Mouse (Mus musculus) G1E (cell line): Measurements from ENCODE around the gene Ldb3. TPM values are rescaled to one million over a fixed set of nuclear protein-coding genes. Genes with fewer than 3 reads are reported as not detected.

ENCODE experiments used
- ATAC-seq: 2 replicates; pipeline ENCODE4 v1.8.0; 2016; ENCODE audit warnings: mild to moderate bottlenecking; ENCODE audit not compliant: insufficient number of reproducible peaks, poor library complexity, low FRiP score, severe bottlenecking; ENCODE audit errors: extremely low read depth
- DNase-seq: peaks from one replicate; pipeline ENCODE4 v3.0.0; 2012; ENCODE audit warnings: low spot score
- H3K27me3 ChIP-seq: 2 replicates; pipeline ENCODE4 v1.6.1; 2012; ENCODE audit warnings: mild to moderate bottlenecking, low read length, inconsistent platforms; ENCODE audit not compliant: insufficient read depth
- H3K36me3 ChIP-seq: replicated peaks from 2 replicates; pipeline ENCODE3; 2012; ENCODE audit warnings: mild to moderate bottlenecking, inconsistent platforms
- H3K4me1 ChIP-seq: 2 replicates; pipeline ENCODE4 v1.6.1; 2012; ENCODE audit warnings: low read depth, low read length, inconsistent platforms, mixed read lengths; ENCODE audit not compliant: insufficient read depth
- H3K4me3 ChIP-seq: 2 replicates; pipeline ENCODE4 v1.5.1; 2012; ENCODE audit warnings: low read depth, mild to moderate bottlenecking, inconsistent platforms, low read length, moderate library complexity, mixed read lengths
- H3K9me3 ChIP-seq: replicated peaks from 2 replicates; pipeline ENCODE4 v1.6.1; 2012; ENCODE audit warnings: inconsistent platforms
- CTCF ChIP-seq: IDR thresholded peaks from 2 replicates; pipeline ENCODE4 v1.5.1; 2012; ENCODE audit warnings: low read depth, low read length, inconsistent platforms, mixed read lengths
- GATA1 ChIP-seq: IDR thresholded peaks from 2 replicates; pipeline ENCODE4 v1.6.1; 2012; ENCODE audit warnings: borderline replicate concordance, low read length, inconsistent platforms, mixed read lengths
- GATA2 ChIP-seq: IDR thresholded peaks from 2 replicates; pipeline ENCODE4 v1.6.1; 2012; ENCODE audit warnings: low read depth, low read length, inconsistent platforms, borderline replicate concordance
- POLR2AphosphoS5 ChIP-seq: IDR thresholded peaks from 2 replicates; pipeline ENCODE4 v1.6.1; 2012; ENCODE audit warnings: low read depth, low read length, inconsistent platforms; ENCODE audit not compliant: insufficient replicate concordance
- TAL1 ChIP-seq: conservative IDR thresholded peaks from 2 replicates; pipeline ENCODE4 v1.6.1; 2012; ENCODE audit warnings: low read depth, low read length, inconsistent platforms, mixed read lengths
- polyA plus RNA-seq: library from polyadenylated mRNA; stranded (reverse); fragments of >175 nt; gene quantifications from 2 replicates; pipeline ENCODE4 v1.2.3, GENCODE M21; 2012
- total RNA-seq, 2 experiments: library from RNA; stranded (forward) in 1 of 2; stranded (reverse) in 1 of 2; fragments of 200-1000 nt in 1 of 2; fragments of >200 nt in 1 of 2; fragmentation: Nextera tagmentation in 1 of 2; gene quantifications; 2 replicates each; pipeline ENCODE4 v1.2.3; 2014 to 2017

Ldb3 gene
- total and polyA plus RNA-seq, 3 experiments, result 0.05 TPM; not detected in 2

DNA sequence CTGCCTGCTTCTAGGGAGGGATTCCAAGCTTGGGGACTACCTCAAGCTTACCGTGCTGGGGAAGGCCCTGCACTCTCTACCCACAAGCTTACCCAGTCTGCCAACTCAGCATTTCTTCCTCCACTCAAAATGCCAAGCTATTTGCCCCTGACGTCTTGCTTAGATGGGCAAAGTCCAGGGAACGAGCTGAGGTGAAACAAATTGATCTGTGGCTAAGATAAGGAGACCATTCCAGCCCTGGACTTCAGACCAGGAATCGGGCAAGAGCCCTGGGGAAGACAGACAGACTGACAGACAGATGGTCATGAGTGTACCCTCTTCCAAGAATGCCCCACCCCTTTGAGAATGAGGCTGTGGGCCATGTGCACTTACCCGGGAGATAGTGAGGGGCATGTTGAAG lies 477 bp downstream of the Ldb3 start:
- DNase-seq (no peak), ATAC-seq (no peak)
- Histone ChIP-seq H3K4me3 (no peak overlapping the region), H3K27me3 (no peaks in the 10 kb centered on the region; the same call in 1 of the 2 replicates), H3K36me3 (no peaks in the 10 kb centered on the region), H3K4me1 (no peaks in the 10 kb centered on the region; the same call in 1 of the 2 replicates), H3K9me3 (no peaks in the 10 kb centered on the region)
- TF ChIP-seq GATA2 (no peak), GATA1 (no peak), CTCF (no peak), TAL1 (no peak)

DNA sequence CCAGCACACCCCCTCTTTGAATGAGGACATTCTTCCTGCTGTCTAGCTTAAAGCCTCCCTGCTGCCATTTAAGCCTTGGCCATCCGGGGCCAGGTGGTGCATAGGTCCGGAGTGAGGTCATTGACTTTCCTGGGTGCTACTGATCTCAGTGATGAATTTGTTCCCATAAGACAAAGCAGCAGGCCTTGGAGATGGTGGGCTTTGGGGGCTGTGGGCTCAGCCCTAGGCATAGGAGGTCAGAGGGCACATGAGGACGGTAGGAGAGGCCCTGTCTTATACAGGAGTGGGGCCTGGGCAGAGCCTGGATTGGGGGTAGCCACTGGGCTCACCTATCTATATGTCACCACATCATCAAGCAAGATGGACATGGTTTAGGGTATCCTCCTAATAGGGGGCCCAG lies 1.6 kb downstream of the Ldb3 start:
- no peaks in the 10 kb centered on the region; the same call in 1 of the 2 replicates for H3K4me1 ChIP-seq
- no peak overlapping the region for H3K4me3 ChIP-seq
- no peaks in the 10 kb centered on the region for H3K36me3 ChIP-seq
- H3K9me3 ChIP-seq, result no peaks in the 10 kb centered on the region
- no peak for DNase-seq
- TF ChIP-seq GATA1, result no peak
- ATAC-seq, result no peak
- H3K27me3 ChIP-seq, result no peaks in the 10 kb centered on the region; the same call in 1 of the 2 replicates

GRCm38 (mm10) chr14:34585358-34586105 lies 3.0 kb downstream of the Ldb3 start:
- no peak for ATAC-seq
- Histone ChIP-seq H3K27me3 (no peaks in the 10 kb centered on the region; the same call in 1 of the 2 replicates), H3K4me1 (no peaks in the 10 kb centered on the region), H3K9me3 (no peaks in the 10 kb centered on the region), H3K4me3 (no peak overlapping the region), H3K36me3 (no peaks in the 10 kb centered on the region)
- no peak for DNase-seq
- TF ChIP-seq GATA1 (no peak), GATA2 (no peak), TAL1 (no peak), CTCF (no peak), POLR2AphosphoS5 (no peak)

- DNase-seq, result no peak
- TF ChIP-seq GATA1 (no peak), GATA2 (no peak)
- ATAC-seq, result no peak
- no peaks in the 10 kb centered on the region for H3K9me3 ChIP-seq
- H3K27me3 ChIP-seq, result peaks cover 4% of the 10 kb centered on the region; the same call in 1 of the 2 replicates
- no peaks in the 10 kb centered on the region for H3K4me1 ChIP-seq
- H3K36me3 ChIP-seq, result no peaks in the 10 kb centered on the region
- H3K4me3 ChIP-seq, result no peak overlapping the region
Measured at GRCm38 (mm10) chr14:34582740-34583427, 5.6 kb downstream of the Ldb3 start.

- ATAC-seq (no peak), DNase-seq (no peak)
- Histone ChIP-seq H3K4me1 (peaks cover 7% of the 10 kb centered on the region), H3K4me3 (no peak overlapping the region), H3K36me3 (no peaks in the 10 kb centered on the region), H3K27me3 (peaks cover 4% of the 10 kb centered on the region; the same call in 1 of the 2 replicates), H3K9me3 (no peaks in the 10 kb centered on the region)
- TF ChIP-seq POLR2AphosphoS5 (no peak), CTCF (no peak)
Measured at GRCm38 (mm10) chr14:34576858-34577257, 11.6 kb downstream of the Ldb3 start.

DNA sequence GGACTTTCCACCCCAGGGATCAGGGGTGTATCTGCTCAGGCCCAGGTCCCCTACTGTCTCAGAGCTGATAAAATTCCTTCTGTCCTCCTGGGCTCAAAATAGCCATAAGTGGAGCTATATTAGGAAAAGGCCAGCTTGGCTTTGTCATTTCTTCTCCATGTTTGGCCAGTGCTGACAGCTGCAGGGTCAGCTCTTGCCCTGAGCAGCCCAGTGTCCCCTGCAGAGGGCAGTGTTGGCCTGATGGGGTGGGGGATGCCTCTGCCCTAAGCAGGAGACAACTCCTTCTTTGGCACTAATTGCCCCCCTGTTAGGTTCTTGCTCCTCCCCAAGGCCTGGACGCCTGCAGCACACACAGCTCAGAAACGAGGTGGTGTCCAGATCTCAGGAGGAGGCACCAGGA lies 14.4 kb downstream of the Ldb3 start:
- ATAC-seq (no peak), DNase-seq (no peak)
- Histone ChIP-seq H3K36me3 (no peaks in the 10 kb centered on the region), H3K9me3 (no peaks in the 10 kb centered on the region), H3K27me3 (peaks cover 3% of the 10 kb centered on the region; the same call in 1 of the 2 replicates), H3K4me1 (peaks cover 10% of the 10 kb centered on the region), H3K4me3 (no peak overlapping the region)
- TF ChIP-seq GATA2 (no peak), CTCF (no peak)

GRCm38 (mm10) chr14:34573348-34573913 lies 15.1 kb downstream of the Ldb3 start:
- Histone ChIP-seq H3K27me3 (peaks cover 4% of the 10 kb centered on the region; the same call in 1 of the 2 replicates), H3K4me3 (no peak overlapping the region), H3K9me3 (no peaks in the 10 kb centered on the region), H3K4me1 (peaks cover 10% of the 10 kb centered on the region), H3K36me3 (no peaks in the 10 kb centered on the region)
- no peak for TF ChIP-seq CTCF
- no peak for TF ChIP-seq GATA1
- TF ChIP-seq GATA2, result no peak
- no peak for TF ChIP-seq POLR2AphosphoS5
- no peak for TF ChIP-seq TAL1
- no peak for ATAC-seq
- DNase-seq, result no peak
